Mouse (Mus musculus): ENCODE data around the gene Tnrc18.

The Tnrc18 gene

GRCm38 (mm10) chr5:142780579-142780978 lies 36.9 kb downstream of the Tnrc18 start:
- DNase-seq (ENCODE audit: extremely low read depth, insufficient read length, low spot score), result no peak

GRCm38 (mm10) chr5:142778871-142779270 lies 38.6 kb downstream of the Tnrc18 start:
- DNase-seq (ENCODE audit: extremely low read depth, insufficient read length, low spot score), result no peak

DNA sequence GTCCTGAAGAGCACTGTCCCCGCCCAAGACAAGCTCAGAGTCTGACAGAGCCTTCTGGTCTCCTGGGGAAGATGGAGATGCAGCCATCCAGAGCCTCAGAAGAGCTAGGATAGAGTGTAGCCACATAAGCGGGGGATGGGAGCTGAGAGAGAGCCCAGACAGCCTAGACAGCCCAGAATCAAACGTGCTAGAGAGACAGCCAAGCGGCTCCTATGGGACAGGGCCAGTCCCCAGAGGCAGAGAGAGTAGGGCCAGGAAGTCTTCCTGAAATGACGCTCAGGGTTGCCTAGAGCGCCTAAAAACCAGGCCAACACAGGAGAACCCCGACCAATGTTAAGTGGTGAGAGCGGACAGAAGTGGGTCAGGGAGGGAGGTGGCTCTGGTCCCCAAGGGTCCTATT lies 39.3 kb downstream of the Tnrc18 start:
- no peak for DNase-seq (ENCODE audit: extremely low read depth, insufficient read length, low spot score)

DNA sequence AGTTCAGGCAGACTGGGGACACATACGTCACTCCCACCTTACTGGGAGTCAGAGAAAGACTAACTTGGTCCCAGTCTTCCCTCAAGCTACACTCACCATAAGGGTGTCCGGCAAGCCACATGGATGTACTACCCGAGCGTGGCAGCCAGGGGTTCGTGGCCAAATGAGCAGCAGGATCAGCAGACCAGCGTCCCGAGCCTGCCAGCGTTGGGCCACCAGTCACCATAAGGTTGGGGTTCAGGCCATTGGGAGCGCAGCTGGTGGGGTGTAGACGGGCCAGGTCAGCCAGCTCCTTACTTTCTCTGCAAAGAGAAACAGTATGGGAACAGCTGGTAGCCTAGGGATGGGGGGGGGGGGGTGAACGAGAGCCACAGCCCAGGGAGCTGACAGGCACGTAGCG lies 41.4 kb downstream of the Tnrc18 start:
- DNase-seq (ENCODE audit: extremely low read depth, insufficient read length, low spot score), result no peak

DNA sequence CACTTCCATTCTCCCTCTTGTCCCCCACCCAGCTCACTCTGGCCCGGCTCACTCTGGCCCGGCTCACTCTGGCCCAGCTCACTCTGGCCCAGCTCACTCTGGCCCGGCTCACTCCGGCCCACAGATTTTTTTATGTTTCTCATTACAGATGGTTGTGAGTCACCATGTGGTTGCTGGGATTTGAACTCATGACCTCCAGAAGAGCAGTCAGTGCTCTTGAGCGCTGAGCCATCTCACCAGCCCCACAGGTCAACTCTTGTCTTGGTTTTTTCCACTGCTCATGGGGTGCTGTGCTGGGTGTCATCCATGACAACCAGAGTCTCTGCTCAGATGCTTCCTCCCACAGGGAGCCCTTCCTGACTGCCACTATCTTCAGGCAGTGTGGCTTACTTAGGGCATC lies 42.7 kb downstream of the Tnrc18 start:
- no peak for DNase-seq (ENCODE audit: extremely low read depth, insufficient read length, low spot score)

DNA sequence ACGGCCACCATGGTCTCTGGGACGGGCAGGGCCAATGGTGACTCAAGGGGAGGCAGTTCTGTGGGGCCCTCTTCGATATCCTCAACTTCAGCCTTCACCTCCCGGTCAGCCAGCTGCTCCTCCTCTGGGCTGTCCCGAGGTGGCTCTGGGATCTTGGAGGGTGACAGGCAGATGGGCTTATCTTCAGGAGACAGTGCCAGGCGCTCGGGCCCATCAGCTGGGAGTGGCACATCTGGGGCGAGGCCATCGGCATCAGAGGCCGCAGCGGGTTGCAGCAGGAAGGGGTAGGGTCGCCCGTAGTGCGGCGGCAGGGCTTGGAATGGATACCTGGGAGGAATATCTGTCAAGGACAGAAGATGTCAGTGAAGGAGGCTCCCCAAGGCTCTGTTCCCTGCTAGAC lies 45.5 kb downstream of the Tnrc18 start:
- no peak for DNase-seq (ENCODE audit: extremely low read depth, insufficient read length, low spot score)

DNA sequence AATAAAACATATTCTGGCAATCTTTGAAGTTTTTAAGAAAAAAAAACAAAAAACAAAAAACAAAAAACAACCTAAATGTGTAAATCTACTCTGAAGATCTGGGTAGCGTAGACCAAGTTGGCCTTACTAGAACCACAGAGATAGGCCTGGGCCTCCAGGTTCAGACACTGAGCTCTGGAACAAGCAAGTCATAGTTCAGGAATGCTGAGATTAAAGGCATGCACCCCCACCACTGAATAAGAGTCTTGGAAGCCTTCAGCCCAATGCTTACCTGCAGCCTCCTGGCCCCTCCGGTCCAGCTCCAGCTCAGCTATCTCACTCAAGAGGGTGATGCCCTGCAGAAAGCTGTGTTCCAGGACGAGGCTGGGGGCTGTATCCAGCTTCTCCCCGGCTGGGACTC lies 46.4 kb downstream of the Tnrc18 start:
- DNase-seq (ENCODE audit: extremely low read depth, insufficient read length, low spot score), result no peak

GRCm38 (mm10) chr5:142769641-142770040 lies 47.8 kb downstream of the Tnrc18 start:
- DNase-seq (ENCODE audit: extremely low read depth, insufficient read length, low spot score), result no peak

GRCm38 (mm10) chr5:142768352-142769267 lies 48.9 kb downstream of the Tnrc18 start:
- no peak for DNase-seq (ENCODE audit: extremely low read depth, insufficient read length, low spot score)

GRCm38 (mm10) chr5:142767937-142768336 lies 49.5 kb downstream of the Tnrc18 start:
- DNase-seq (ENCODE audit: extremely low read depth, insufficient read length, low spot score), result no peak

GRCm38 (mm10) chr5:142766708-142767107 lies 50.8 kb downstream of the Tnrc18 start:
- no peak for DNase-seq (ENCODE audit: extremely low read depth, insufficient read length, low spot score)

GRCm38 (mm10) chr5:142764889-142765288 lies 52.6 kb downstream of the Tnrc18 start:
- DNase-seq (ENCODE audit: extremely low read depth, insufficient read length, low spot score), result no peak

- no peak for DNase-seq (ENCODE audit: extremely low read depth, insufficient read length, low spot score)
Observed at GRCm38 (mm10) chr5:142764306-142764705, 53.2 kb downstream of the Tnrc18 start.

DNA sequence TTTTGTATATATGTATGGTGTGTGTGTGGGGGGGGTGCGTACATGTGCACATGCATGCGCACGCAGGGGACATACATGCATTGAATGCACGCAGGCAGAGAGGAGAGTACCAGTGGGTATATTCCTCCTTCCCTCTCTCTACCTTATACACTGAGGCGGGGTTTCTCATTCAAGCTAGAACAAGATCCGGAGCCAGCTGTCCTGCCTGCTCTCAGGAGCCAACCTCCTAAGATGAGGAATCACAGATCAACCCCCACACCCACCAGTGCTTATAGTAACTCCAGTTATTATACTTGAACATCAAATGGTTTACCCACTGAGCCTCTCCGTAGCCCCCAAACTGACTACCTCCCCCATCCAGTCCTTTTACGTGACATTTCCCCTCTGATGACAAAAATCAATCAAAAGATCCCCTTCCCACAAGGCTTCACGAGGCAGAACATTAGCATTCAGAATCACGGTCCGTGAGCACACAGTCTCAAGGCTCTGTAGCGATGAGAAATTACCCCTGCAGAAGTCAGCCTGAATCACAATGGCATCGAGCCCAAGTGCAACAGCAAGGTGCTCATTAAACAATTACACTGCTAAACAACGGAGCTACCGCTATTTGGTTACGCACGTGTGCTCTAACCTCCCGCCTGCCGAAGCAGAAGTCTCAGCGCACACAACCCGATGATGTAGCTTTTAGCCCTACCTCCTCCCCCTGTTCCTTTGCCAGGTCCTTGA lies 55.2 kb downstream of the Tnrc18 start:
- DNase-seq (ENCODE audit: extremely low read depth, insufficient read length, low spot score), result no peak

DNA sequence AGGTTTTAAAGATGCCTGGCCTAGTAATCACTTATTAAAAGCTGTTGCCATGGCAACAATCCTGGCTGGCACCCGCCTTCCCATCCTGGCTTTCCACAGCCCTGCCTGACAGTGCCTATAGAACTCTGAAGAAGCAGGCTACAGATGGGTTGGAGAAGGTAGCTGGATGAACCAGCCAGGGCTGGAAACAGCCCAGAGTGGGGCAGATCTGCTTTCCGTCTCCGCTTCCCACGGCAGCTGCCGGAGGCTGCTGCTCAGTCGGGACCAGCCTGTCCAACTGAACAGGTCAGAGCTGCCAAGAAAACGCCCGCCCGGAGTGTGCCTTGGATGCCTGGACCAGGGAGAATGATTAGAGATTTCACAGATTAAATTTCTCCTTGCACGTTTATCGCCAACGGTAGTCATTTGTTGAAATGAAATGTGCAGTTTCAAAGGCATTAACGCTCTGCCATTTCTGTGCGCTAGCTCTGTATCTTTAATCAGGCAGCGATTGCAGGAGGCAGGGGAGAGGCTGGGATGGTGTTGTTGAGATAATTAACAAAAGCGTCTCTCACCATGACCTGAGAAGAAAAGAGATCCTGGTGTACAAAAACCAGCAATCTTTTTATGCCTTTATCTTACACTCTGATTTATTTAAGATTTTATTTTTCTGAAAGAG lies 56.0 kb downstream of the Tnrc18 start:
- no peak for DNase-seq (ENCODE audit: extremely low read depth, insufficient read length, low spot score)

GRCm38 (mm10) chr5:142759786-142760185 lies 57.7 kb downstream of the Tnrc18 start:
- DNase-seq (ENCODE audit: extremely low read depth, insufficient read length, low spot score), result no peak

GRCm38 (mm10) chr5:142752241-142752640 lies 65.2 kb downstream of the Tnrc18 start:
- DNase-seq (ENCODE audit: extremely low read depth, insufficient read length, low spot score), result no peak

GRCm38 (mm10) chr5:142750173-142750572 lies 67.3 kb downstream of the Tnrc18 start:
- no peak for DNase-seq (ENCODE audit: extremely low read depth, insufficient read length, low spot score)

DNA sequence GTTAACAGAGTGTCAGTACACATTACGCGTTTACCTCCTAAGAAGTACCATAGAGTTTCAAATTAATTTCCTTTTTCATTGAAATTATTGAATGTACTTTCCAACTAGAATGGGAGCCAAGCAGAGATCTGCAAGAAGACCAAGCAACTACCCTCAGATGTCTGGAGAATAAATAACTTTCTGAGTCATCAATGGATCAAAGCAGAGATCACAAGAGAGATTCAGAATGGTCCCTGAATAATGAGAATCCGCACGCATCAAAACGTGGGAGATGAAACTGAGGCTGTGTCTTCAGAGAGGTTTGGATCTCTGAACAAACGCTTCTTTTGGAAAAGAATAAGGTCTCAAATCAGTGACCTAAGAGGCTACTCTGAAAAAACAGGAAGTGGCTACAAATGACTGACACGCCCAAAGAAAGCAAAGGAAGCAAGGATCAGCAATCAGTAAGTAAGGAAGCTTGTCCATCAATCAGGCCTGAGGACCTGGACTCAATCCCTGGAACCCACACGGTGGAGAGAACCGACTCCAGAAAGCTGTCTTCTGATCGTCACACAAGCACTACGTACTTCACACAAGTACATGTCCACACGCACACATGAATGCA lies 70.3 kb downstream of the Tnrc18 start:
- DNase-seq (ENCODE audit: extremely low read depth, insufficient read length, low spot score), result no peak

GRCm38 (mm10) chr5:142739941-142740340 lies 77.5 kb downstream of the Tnrc18 start:
- DNase-seq (ENCODE audit: extremely low read depth, insufficient read length, low spot score), result no peak

GRCm38 (mm10) chr5:142731916-142732315 lies 85.5 kb downstream of the Tnrc18 start:
- DNase-seq (ENCODE audit: extremely low read depth, insufficient read length, low spot score), result no peak
